Mouse (Mus musculus): ENCODE measurements around the gene Xxylt1. TPM values are rescaled to one million over a fixed set of nuclear protein-coding genes. Genes with fewer than 3 reads are reported as not detected.

Xxylt1 gene
- polyA plus RNA-seq, 3 experiments from 2014 or later: 5.3 to 17.0 (median 16.5) TPM

- no peak for ATAC-seq
Measured at GRCm38 (mm10) chr16:30987684-30988083, 93.5 kb downstream of the Xxylt1 start.

- no peak for ATAC-seq
Measured at GRCm38 (mm10) chr16:30984826-30985545, 96.2 kb downstream of the Xxylt1 start.

GRCm38 (mm10) chr16:30984101-30984500 lies 97.1 kb downstream of the Xxylt1 start:
- ATAC-seq: no peak

GRCm38 (mm10) chr16:30983699-30984098 lies 97.5 kb downstream of the Xxylt1 start:
- ATAC-seq: no peak

- no peak for ATAC-seq
Measured at GRCm38 (mm10) chr16:30983281-30983680, 98.0 kb downstream of the Xxylt1 start.

- ATAC-seq: no peak
Measured at GRCm38 (mm10) chr16:30981345-30981744, 99.9 kb downstream of the Xxylt1 start.

- no peak for ATAC-seq
Measured at GRCm38 (mm10) chr16:30979905-30980304, 101.3 kb downstream of the Xxylt1 start.

- ATAC-seq: no peak
Measured at GRCm38 (mm10) chr16:30977728-30978127, 103.5 kb downstream of the Xxylt1 start.

- ATAC-seq: peak; percentile 97
Measured at GRCm38 (mm10) chr16:30977186-30977585, 104.0 kb downstream of the Xxylt1 start.

GRCm38 (mm10) chr16:30974549-30974948 lies 106.7 kb downstream of the Xxylt1 start:
- no peak for ATAC-seq

GRCm38 (mm10) chr16:30973416-30973815 lies 107.8 kb downstream of the Xxylt1 start:
- no peak for ATAC-seq

- peak; percentile 86 for ATAC-seq
Measured at GRCm38 (mm10) chr16:30971950-30972541, 109.2 kb downstream of the Xxylt1 start.

- no peak for ATAC-seq
Measured at GRCm38 (mm10) chr16:30969266-30970064, 111.8 kb downstream of the Xxylt1 start.

- ATAC-seq: no peak
Measured at GRCm38 (mm10) chr16:30968402-30969151, 112.7 kb downstream of the Xxylt1 start.

GRCm38 (mm10) chr16:30966684-30967083 lies 114.5 kb downstream of the Xxylt1 start:
- no peak for ATAC-seq

GRCm38 (mm10) chr16:30964891-30965290 lies 116.3 kb downstream of the Xxylt1 start:
- no peak for ATAC-seq

GRCm38 (mm10) chr16:30964411-30964810 lies 116.8 kb downstream of the Xxylt1 start:
- no peak for ATAC-seq

- ATAC-seq: no peak
Measured at GRCm38 (mm10) chr16:30962515-30962914, 118.7 kb downstream of the Xxylt1 start.

- no peak for ATAC-seq
Measured at GRCm38 (mm10) chr16:30961176-30961575, 120.1 kb downstream of the Xxylt1 start.

GRCm38 (mm10) chr16:30960266-30960665 lies 121.0 kb downstream of the Xxylt1 start:
- no peak for ATAC-seq

- no peak for ATAC-seq
Measured at GRCm38 (mm10) chr16:30959692-30960091, 121.5 kb downstream of the Xxylt1 start.

- no peak for ATAC-seq
Measured at GRCm38 (mm10) chr16:30956141-30956540, 125.1 kb downstream of the Xxylt1 start.

GRCm38 (mm10) chr16:30948636-30949035 lies 132.6 kb downstream of the Xxylt1 start:
- no peak for ATAC-seq
